Mouse (Mus musculus): ENCODE measurements around the gene Ascc3. TPM values are rescaled to one million over a fixed set of nuclear protein-coding genes. Genes with fewer than 3 reads are reported as not detected.

The Ascc3 gene
- polyA plus RNA-seq (2017; shearing (Covaris generic)), result 31.7 TPM

DNA sequence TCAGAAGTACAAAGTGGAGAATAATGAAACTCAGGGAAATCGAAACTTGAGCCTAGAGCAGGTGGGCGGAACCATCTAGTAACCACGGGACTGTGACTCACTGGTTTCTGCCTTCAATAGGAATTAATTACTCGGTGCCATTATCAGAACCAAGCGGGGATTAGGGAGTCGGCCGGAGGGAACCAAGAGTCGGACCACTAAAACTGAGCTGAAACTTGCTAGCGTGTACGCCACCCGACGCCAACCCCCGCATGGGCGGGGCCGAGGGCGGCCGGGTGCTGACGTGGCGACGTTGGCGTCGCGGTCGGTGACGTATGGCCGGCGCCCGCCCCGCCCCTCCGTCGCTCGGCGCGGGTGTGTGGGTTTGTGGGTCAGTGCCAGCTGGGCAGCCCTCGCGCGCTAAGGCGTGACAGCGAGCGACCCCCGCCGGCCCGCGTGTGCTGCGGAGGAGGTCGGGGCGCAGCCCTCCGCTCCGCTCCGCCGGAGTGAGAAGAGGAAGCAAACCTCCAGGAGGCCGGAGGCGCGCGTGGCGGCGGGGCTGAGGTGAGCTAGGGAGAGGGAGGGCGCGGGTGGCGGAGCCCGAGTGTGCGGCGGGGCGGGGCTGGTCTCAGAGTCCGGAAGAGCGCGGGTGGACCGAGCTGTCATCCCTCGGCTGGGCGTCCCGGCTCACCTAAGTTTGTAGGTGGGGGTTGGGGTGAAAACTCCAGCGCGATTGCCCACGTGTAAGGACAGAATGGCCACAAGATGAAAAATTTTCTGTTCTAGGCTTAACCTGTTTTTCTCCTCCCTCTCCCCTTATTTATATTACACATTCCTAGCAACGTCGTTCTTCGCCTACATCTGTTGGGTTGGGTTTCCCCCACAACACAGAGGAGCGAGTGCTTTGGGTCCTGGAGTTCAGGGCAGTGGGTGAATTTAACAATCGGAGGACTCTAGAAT, at the start of gene Ascc3:
Gene Ascc3 (plus strand): TSS at position 315 of the 939 bp plus-strand sequence.

DNA sequence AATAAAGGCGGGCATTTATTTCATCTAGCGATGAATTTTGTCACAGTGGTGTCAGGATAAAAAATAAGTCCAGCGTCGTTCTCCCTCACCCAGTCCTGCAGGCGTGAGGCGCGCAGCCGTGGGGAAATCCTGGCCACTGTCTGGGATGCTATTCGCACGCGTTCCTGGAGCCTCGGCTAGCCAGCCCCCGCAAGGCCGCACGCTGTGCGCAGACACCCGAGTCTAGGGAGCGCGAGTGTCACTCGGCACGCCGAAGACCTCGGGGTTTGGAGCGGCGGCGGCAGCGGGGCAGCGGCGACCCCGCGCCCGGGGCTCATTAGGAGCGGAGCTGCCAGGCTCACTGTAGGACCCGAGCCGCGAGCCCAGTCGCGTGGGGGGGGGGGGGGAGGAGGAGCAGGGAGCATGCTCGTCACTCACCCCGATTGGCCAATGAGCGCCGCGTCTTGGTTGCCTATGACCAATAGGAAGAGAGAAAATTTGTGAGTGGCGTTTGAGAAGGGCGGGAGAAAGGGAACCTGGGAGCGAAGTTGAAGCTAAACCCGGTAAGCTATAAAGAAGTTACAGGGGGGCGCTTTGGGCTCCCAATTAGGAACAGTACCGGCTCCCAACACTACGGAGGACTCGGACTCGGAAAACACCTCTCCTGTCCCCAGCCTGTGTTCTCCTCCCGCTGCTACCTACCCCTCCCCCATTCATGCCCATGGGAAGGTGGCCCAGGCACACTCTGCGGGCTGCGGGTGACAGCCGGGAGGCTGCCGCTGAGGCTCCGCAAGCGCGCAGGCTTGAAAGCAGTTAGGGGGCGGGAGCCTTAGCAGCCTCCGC, 301.9 kb downstream of the Ascc3 start, which contains the start of gene Sim1:
Gene Sim1 (plus strand): TSS at position 585 of the 822 bp plus-strand sequence.

